Mouse (Mus musculus) brain, adult 2 months (tissue): ENCODE results near the gene Arrb2.
A peak's percentile ranks its signal among the peaks of the same experiment; 100 is the strongest.
"Not testable (repeated sequence)": the region's sequence is repeated elsewhere in the genome, so short reads cannot be mapped to it uniquely, and the experiment has no call there.

Experiments used
- DNase-seq: peaks from one replicate; pipeline ENCODE4 v3.0.0; 2011; ENCODE audit warnings: low read depth, low spot score

Gene Arrb2

GRCm38 (mm10) chr11:70444667-70445066, 12.2 kb downstream of the Arrb2 start:
- DNase-seq = no peak

- peak; percentile 20 for DNase-seq
Measured at GRCm38 (mm10) chr11:70446756-70447155, 14.3 kb downstream of the Arrb2 start.

GRCm38 (mm10) chr11:70447373-70447772, 14.9 kb downstream of the Arrb2 start:
- peak; percentile 37 for DNase-seq

GRCm38 (mm10) chr11:70450926-70451325, 18.5 kb downstream of the Arrb2 start:
- no peak for DNase-seq

- peak; percentile 99 for DNase-seq
Measured at GRCm38 (mm10) chr11:70451797-70452498, 19.5 kb downstream of the Arrb2 start, which contains the start of gene Med11. Gene Med11, plus strand, starts transcription at chr11:70451919.

GRCm38 (mm10) chr11:70453261-70454044, 21.0 kb downstream of the Arrb2 start:
- no peak for DNase-seq

GRCm38 (mm10) chr11:70458688-70459600, 26.5 kb downstream of the Arrb2 start, which contains the start of gene Zmynd15:
Gene Zmynd15, plus strand, starts transcription at chr11:70459433.
- DNase-seq = no peak

- DNase-seq = peak; percentile 9
Measured at GRCm38 (mm10) chr11:70459601-70460101, 27.2 kb downstream of the Arrb2 start, which contains the start of gene Cxcl16. Gene Cxcl16, minus strand, starts transcription at chr11:70459984.

GRCm38 (mm10) chr11:70463970-70464369, 31.5 kb downstream of the Arrb2 start:
- DNase-seq = no peak

- DNase-seq = no peak
Measured at GRCm38 (mm10) chr11:70465211-70465610, 32.8 kb downstream of the Arrb2 start.

GRCm38 (mm10) chr11:70465824-70466223, 33.4 kb downstream of the Arrb2 start:
- DNase-seq = no peak

GRCm38 (mm10) chr11:70467902-70468619, 35.6 kb downstream of the Arrb2 start:
- DNase-seq = no peak

- no peak for DNase-seq
Measured at GRCm38 (mm10) chr11:70469764-70470163, 37.3 kb downstream of the Arrb2 start.

- no peak for DNase-seq
Measured at GRCm38 (mm10) chr11:70472716-70473115, 40.3 kb downstream of the Arrb2 start.

GRCm38 (mm10) chr11:70473291-70473690, 40.9 kb downstream of the Arrb2 start:
- not testable (repeated sequence) for DNase-seq

- no peak for DNase-seq
Measured at GRCm38 (mm10) chr11:70474872-70475534, 42.6 kb downstream of the Arrb2 start.

- DNase-seq = no peak
Measured at GRCm38 (mm10) chr11:70485498-70485897, 53.1 kb downstream of the Arrb2 start.

GRCm38 (mm10) chr11:70487816-70488215, 55.4 kb downstream of the Arrb2 start:
- no peak for DNase-seq

- peak; percentile 51 for DNase-seq
Measured at GRCm38 (mm10) chr11:70489138-70489537, 56.7 kb downstream of the Arrb2 start.

- DNase-seq = peak; percentile 47
Measured at GRCm38 (mm10) chr11:70489684-70490083, 57.2 kb downstream of the Arrb2 start.
